Comparison of ENCODE assay signal across 8 mouse cellular contexts in genomic region chr6:136938331-136939126, GRCm38 (mm10). TPM values are rescaled to one million over a fixed set of nuclear protein-coding genes. Genes with fewer than 3 reads are reported as not detected.
DNase-seq lines count a peak whose midpoint lies in the region; ATAC-seq and TF ChIP-seq lines count a peak whose summit lies in the region.

No protein-coding gene starts in this region.

- no peaks in the 10 kb centered on the region for H3K9me3 ChIP-seq in embryonic facial prominence, embryonic 10.5 days

- H3K27ac ChIP-seq in spleen, adult 2 months (ENCODE audit: insufficient read depth, low read length), result peak overlapping the region; percentile 91
- H3K27ac ChIP-seq in embryonic facial prominence, embryonic 10.5 days (replicated peaks), result peak overlapping the region; percentile 44; the same call in 1 of the 2 replicates
- H3K27ac ChIP-seq in liver, adult 2 months (replicated peaks; ENCODE audit: insufficient read depth, low read depth, low read length), result peak overlapping the region; percentile 64

- peak overlapping the region; percentile 90 for H3K4me3 ChIP-seq in spleen, adult 2 months (ENCODE audit: extremely low read depth, insufficient read depth, insufficient read length)
- H3K4me3 ChIP-seq in embryonic facial prominence, embryonic 10.5 days, result no peak overlapping the region
- H3K4me3 ChIP-seq in liver, adult 2 months (ENCODE audit: insufficient read depth, low read depth, low read length), result peak overlapping the region; percentile 11

- no peaks in the 10 kb centered on the region for H3K27me3 ChIP-seq in spleen, adult 2 months (ENCODE audit: control insufficient read depth, insufficient read depth, low read length)
- no peaks in the 10 kb centered on the region for H3K27me3 ChIP-seq in embryonic facial prominence, embryonic 10.5 days (replicated peaks; ENCODE audit: low read depth, poor library complexity, severe bottlenecking)
- H3K27me3 ChIP-seq in liver, adult 2 months (ENCODE audit: control insufficient read depth, insufficient read depth, low read length), result no peaks in the 10 kb centered on the region

- TF ChIP-seq CTCF in spleen, adult 2 months (IDR thresholded peaks at IDR 0.05; ENCODE audit: extremely low read depth, insufficient read depth, insufficient read length, insufficient replicate concordance), result no peak
- no peak for TF ChIP-seq CTCF in liver, adult 2 months (IDR thresholded peaks at IDR 0.05; ENCODE audit: low read depth, low read length)

- H3K9ac ChIP-seq in liver, adult 2 months (ENCODE audit: low read depth, low read length), result peak overlapping the region; percentile 26

- peak in 1 of 2 experiments; percentile 60 for DNase-seq in spleen, adult 2 months (ENCODE audit: low read depth in 1 of 2, low spot score in 2 of 2)
- DNase-seq in spleen, postnatal 4 days (ENCODE audit: low spot score in 2 of 2), result no peak
- DNase-seq in embryonic facial prominence, embryonic 10.5 days (ENCODE audit: low spot score), result peak; percentile 27
- DNase-seq in liver, adult 2 months (ENCODE audit: extremely low read depth, low read depth, low spot score), result no peak
- DNase-seq in thymus, postnatal 25 days, result peak; percentile 61
- DNase-seq in ovary, postnatal 36 days (ENCODE audit: low spot score), result no peak
- DNase-seq in right cerebral cortex, postnatal 14 days, result no peak

- no peak for TF ChIP-seq POLR2A in spleen, adult 2 months (IDR thresholded peaks at IDR 0.05; ENCODE audit: low read depth, low read length)
- no peak for TF ChIP-seq POLR2A in liver, adult 2 months (IDR thresholded peaks at IDR 0.05; ENCODE audit: extremely low read depth, insufficient read depth, low read length)

- no peak for ATAC-seq in cerebellum, adult (ENCODE audit: insufficient number of reproducible peaks, low FRiP score, low TSS enrichment)

- peaks cover 17% of the 10 kb centered on the region; the same call in 1 of the 2 replicates for H3K4me1 ChIP-seq in spleen, adult 2 months (ENCODE audit: control insufficient read depth, insufficient read depth, insufficient read length)
- H3K4me1 ChIP-seq in embryonic facial prominence, embryonic 10.5 days, result peaks cover 35% of the 10 kb centered on the region
- H3K4me1 ChIP-seq in liver, adult 2 months (ENCODE audit: control insufficient read depth, insufficient read depth, low read length), result no peaks in the 10 kb centered on the region

- H3K79me2 ChIP-seq in liver, adult 2 months (ENCODE audit: control insufficient read depth, insufficient read depth, low read length), result no peaks in the 10 kb centered on the region; the same call in 1 of the 2 replicates

- 7% methylated on average over 18 of the region's 18 CpGs for WGBS in spleen, adult 2 months
- 76% methylated on average over 18 of the region's 18 CpGs for WGBS in embryonic facial prominence, embryonic 10.5 days
- WGBS in liver, adult 2 months, result 73% methylated on average over 18 of the region's 18 CpGs

- H3K36me3 ChIP-seq in spleen, adult 2 months (ENCODE audit: control insufficient read depth, insufficient read depth, low read length), result peaks cover 19% of the 10 kb centered on the region
- no peaks in the 10 kb centered on the region for H3K36me3 ChIP-seq in embryonic facial prominence, embryonic 10.5 days (replicated peaks)
- no peaks in the 10 kb centered on the region for H3K36me3 ChIP-seq in liver, adult 2 months (ENCODE audit: control insufficient read depth, insufficient read depth, low read length)

RNA-seq across cellular contexts. Expression of gene Arhgdib, which starts 3.2 kb away (rescaled TPM):
- 361 and 386 TPM in 2 replicates for polyA plus RNA-seq in spleen, adult 2 months (2012; rRNA removed)
- 32.1 and 39.3 TPM in 2 replicates for polyA plus RNA-seq in embryonic facial prominence, embryonic 10.5 days (2016; fragmentation: Nextera tagmentation; extraction: Ambion mirVana)
- total RNA-seq in liver, adult 2 months (2014; rRNA removed), result 5.3 and 7.7 TPM in 2 replicates
- polyA plus RNA-seq in liver, adult 2 months (2012; rRNA removed), result 10.3 and 11.9 TPM in 2 replicates

RNA-seq across cellular contexts. Expression of gene Pde6h, which starts 14.9 kb away (rescaled TPM):
- polyA plus RNA-seq in spleen, adult 2 months (2012; rRNA removed), result 0.01 TPM in 1 of 2 replicates, not detected in the other
- polyA plus RNA-seq in embryonic facial prominence, embryonic 10.5 days (2016; fragmentation: Nextera tagmentation; extraction: Ambion mirVana), result not detected in 2 replicates
- under 0.01 and 0.07 TPM in 2 replicates for total RNA-seq in liver, adult 2 months (2014; rRNA removed)
- polyA plus RNA-seq in liver, adult 2 months (2012; rRNA removed), result 0.05 TPM in 1 of 2 replicates, not detected in the other

RNA-seq across cellular contexts. Expression of gene Erp27, which starts 16.5 kb away (rescaled TPM):
- polyA plus RNA-seq in spleen, adult 2 months (2012; rRNA removed), result 10.5 and 16.2 TPM in 2 replicates
- polyA plus RNA-seq in embryonic facial prominence, embryonic 10.5 days (2016; fragmentation: Nextera tagmentation; extraction: Ambion mirVana), result 0.29 TPM in 1 of 2 replicates, not detected in the other
- total RNA-seq in liver, adult 2 months (2014; rRNA removed), result 0.40 and 1.8 TPM in 2 replicates
- 0.37 and 0.55 TPM in 2 replicates for polyA plus RNA-seq in liver, adult 2 months (2012; rRNA removed)

Comparison
In these comparisons a context has a peak if more than half of its experiments do, and no peak if none do; other contexts are left out.
1. DNase-seq: peak in embryonic facial prominence, embryonic 10.5 days (single experiment) and thymus, postnatal 25 days (single experiment); none in spleen, postnatal 4 days (0 of 2), liver, adult 2 months (single experiment), ovary, postnatal 36 days (single experiment) and right cerebral cortex, postnatal 14 days (single experiment).
2. Peak in every context shown above with its lines, with median percentiles within 50 percentile points of each other: H3K27ac ChIP-seq.